Mouse (Mus musculus) adrenal gland, postnatal 4 days (tissue): ENCODE results near the gene Id1. TPM values are rescaled to one million over a fixed set of nuclear protein-coding genes. Genes with fewer than 3 reads are reported as not detected.

ENCODE experiments used
- DNase-seq, 2 experiments: peaks; one replicate each; pipeline ENCODE4 v3.0.0; 2021 to 2022; ENCODE audit warnings: low spot score in 2 of 2, mixed read lengths in 2 of 2
- long read RNA-seq, 2 experiments: library from polyadenylated mRNA; stranded (forward); transcript quantifications; one replicate each; pipeline ENCODE4 v2.0.0; 2021
- total RNA-seq, 2 experiments: library from RNA; stranded (reverse); gene quantifications; 2 replicates each; pipeline ENCODE4 v1.2.3; 2021

Id1 gene
- 100 to 1,000 TPM; 103 to 129 TPM for total RNA-seq
- long read RNA-seq, experiment 1, transcript Id1-201 (2 exons, 934 nt), result major isoform, 50 of 57 reads
- long read RNA-seq, experiment 1, transcript Id1-202 (1 exons, 1,160 nt), result minor isoform, 6 of 57 reads
- long read RNA-seq, experiment 1, partial matches to known transcripts, result 0 of 57 reads
- long read RNA-seq, experiment 1, other reads (novel, unspliced or antisense), result 1 of 57 reads
- long read RNA-seq, experiment 2, transcript Id1-201 (2 exons, 934 nt), result major isoform, 37 of 43 reads
- long read RNA-seq, experiment 2, partial matches to known transcripts, result 0 of 43 reads
- long read RNA-seq, experiment 2, other reads (novel, unspliced or antisense), result 2 of 43 reads

DNA sequence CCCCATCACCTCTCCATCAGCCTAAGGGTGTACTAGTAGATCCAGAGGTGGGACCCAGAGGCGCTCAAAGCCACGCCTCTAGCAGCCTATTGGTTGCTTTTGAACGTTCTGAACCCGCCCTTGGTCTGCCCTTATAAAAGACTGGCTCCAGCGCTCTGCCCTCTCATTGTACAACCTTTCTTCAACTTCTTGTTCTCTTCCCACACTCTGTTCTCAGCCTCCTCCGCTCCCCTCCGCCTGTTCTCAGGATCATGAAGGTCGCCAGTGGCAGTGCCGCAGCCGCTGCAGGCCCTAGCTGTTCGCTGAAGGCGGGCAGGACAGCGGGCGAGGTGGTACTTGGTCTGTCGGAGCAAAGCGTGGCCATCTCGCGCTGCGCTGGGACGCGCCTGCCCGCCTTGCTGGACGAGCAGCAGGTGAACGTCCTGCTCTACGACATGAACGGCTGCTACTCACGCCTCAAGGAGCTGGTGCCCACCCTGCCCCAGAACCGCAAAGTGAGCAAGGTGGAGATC lies at the start of gene Id1:
Id1 (plus strand) TSS at position 162 of the 512 bp plus-strand sequence.
- peak; percentile 57 to 81 for DNase-seq

DNA sequence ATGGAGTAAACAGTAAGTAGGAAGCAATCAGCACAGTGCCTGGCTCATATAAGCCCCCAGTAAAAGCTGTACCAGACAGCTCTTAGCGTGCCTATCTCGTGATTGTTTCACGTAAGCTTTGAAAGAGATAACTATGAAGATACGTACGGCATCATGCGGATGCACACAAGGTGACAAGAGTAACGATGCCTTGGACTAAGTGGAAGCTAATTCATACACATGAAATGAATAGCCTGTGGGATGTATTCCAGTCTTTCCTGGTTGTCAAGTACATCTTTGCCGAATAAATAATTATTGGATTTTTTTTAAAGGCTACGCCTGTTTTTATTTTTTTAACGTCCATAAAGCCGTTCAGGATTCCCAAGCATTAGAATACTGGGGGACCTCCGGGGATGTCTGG lies 49.7 kb upstream of the Id1 start:
- no peak for DNase-seq

DNA sequence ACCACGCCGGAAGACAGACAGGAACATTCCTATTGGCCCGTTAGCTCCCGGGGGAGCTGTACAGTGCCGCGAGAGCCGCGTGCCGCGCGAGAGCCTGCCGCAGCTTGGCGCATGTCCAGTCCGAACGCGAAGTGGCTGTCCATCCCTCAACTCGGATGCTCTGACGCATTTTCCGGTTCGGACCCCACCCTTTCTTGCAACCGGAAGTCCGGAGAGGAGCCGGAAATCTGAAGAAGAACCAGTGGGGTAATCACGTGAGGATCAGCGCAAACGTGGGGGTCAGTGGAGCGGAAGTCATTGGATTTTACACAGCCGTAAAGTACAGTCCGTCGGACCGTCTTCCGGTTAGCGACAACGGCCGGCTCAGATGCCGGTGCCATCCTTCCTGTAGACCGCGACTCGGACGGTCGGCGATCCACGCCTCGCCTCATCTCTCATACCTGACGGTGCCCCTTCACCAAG lies 49.2 kb upstream of the Id1 start, which contains the start of gene Mcts2:
Mcts2 (plus strand) TSS at position 230 of the 462 bp plus-strand sequence.
- peak; percentile 71 to 75 for DNase-seq

DNA sequence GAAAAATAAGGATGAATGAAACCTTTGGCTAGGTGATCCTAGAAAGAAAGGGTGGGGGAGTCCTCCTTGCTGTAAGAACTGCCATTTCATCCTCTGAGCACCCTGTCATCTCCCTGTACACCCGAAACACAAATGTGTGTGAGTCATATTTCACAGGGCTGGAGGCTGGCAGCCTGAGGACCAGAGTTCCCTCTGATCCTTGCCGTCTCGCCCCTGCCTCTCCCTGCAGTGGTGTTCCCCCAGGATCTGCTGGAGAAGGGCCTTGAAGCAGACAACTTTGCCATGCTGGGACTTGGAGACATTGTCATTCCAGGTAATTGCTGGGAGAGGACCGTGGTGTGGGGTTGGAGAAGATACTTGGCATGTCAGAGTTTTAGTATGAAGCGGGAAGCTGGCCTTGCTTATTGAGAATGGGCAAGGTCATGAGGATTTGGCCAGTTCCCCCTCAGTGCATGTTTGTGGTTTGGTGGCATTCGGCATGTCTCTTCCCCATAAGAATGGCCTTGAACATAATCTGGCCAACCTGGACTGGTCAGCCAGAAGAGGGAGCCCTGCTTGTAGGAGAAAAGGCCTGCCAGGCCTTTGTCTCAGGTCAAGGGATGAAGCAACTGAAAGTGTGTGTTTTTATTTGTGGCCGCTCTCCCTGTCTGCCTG lies 44.4 kb upstream of the Id1 start:
- no peak for DNase-seq

DNA sequence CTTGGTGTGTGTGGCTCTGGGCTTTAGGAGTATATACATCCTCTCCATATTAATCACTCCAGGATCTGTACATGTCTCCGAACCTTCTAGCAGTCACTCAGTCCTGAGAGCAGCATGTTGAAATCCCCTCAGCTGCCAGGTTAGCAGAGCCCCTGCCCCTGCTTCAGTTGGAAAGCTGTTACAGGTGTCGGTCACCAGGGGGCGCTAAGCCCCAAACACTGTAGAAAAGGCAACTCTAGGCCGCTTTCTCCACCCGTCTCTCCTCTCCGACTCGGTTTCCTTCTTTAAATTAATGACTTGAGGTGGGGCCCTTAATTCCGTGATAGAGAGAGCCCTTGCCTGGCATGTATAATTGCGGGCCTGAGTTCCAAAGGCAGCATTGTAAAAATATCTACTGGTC lies 42.8 kb upstream of the Id1 start:
- no peak for DNase-seq

DNA sequence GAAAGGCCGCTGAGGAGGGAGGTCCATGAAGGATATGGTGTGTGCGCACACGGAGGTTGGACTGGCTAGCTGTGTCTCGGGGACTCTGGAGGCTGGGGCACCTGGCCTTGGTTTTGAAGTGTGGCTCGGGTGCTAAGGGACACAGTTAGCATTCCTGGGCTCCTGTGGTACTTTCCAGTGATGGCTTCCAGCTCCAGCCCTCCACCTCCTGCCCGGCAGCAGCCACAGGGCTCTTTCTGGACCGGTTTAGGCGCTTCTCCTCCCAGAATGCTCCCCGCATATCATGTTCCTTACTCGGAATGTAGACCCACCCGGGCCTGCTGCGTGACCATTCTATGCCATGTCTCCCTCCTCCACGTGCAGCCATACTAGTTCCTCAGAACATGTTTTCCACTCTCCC lies 42.3 kb upstream of the Id1 start:
- no peak for DNase-seq

DNA sequence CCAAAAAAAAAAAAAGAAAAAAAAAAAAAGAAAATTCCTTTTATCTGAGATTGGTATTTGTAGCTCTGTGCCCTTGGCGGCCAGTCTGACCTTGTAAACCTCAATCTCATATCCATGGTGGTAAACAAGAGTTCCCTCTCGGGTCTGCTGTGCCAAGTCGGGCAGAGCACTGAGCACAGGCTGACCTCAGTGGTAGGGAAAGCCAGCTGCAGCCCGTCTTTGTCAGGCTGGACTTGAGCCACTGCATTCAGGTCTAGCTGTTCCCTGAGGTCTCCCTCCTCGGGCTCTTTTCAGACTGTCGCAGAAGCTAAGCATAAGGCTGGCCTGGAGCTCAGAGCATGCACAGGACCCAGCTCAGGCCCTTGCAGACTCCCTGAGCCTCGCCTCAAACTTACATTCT lies 41.3 kb upstream of the Id1 start:
- DNase-seq, result no peak

DNA sequence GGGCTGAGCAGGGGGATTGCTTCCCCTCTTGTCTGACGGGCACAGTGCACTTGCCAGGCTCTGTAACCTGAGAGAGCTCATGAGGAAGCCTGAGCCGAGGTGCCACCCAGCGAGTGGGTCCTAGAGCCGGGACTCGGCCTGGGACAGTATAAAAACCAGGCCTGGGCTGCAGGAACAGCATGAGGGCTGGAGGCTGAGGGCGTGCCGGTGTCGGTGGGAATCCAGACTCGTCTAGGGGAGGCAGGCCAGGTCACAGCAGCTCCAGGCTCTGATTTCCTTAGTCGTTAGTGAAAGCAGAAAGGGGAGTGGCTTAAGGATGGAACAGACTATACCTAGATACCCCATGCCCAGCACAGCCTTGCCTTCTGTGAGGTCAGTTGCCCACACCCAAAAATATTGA lies 40.0 kb upstream of the Id1 start:
- no peak for DNase-seq

DNA sequence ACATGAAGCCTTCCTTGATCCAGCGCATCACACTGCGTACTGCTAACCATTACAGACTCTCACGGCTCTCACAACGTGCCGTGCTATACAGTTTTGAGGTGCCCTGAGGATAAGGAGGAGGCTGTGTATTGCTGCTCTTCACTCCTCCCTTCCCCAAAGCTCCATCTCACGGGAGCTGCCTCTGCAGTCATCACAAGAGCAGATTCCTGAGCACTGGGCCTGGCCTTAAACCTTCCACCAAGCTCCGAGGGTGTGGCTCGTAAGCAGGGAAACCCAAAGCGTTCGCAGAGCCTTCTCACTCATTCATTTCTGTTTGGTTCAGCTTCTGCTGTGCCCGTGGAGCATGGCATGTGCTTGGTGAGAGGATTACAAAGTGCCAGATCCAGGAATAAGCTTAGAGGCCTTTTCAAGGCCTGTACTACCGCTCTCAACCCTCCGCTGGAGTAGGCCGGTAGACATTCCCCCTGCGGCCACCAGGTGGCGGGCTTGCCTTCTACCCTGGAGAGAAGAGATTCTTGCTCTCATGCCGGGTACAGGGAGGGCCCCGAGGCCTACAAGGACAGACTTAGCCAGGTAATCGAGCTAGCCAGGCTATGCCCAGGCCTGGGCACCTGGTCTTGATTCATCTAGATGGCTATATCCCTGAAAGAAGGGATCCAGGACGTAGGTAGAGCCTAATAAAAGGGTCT lies 39.4 kb upstream of the Id1 start:
- DNase-seq, result peak; percentile 84 to 89

DNA sequence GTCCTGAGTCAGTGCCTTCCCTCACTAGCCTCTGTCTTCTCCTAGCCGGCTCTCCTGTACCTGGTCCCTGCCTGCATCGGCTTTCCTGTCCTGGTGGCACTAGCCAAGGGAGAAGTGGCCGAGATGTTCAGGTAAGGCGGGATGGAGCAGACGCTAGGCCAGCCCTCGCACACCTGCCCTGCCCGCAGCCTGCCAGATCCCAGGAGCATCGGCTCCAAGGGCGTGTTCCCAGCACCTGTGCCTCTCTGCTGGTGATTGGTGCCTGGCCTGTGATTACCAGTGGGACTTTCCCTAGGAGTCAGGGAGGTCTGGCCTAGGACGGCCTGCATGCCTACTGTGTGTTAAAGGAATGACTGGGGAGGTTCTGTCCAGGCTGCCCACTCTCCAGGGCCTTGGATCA lies 35.9 kb upstream of the Id1 start:
- DNase-seq, result no peak

DNA sequence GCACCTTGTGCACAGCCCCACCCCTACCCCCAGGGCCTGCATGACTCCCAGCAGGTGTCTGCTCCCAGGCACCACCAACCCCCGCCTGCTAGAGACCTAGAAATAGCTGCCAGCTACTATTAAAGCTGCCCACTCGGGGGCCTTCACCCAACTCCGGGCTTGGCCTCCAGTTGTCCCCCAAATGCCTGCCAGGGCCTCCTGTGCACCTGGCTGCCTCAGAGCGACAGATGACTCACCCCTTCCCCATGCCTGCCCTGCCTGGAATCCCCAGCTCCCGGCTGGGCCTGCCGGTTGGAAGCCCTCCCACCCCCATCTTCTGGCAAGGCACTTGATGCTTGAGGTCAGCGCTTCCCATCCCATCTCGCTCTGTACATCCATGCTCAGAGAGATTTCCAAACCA lies 35.3 kb upstream of the Id1 start:
- no peak for DNase-seq

DNA sequence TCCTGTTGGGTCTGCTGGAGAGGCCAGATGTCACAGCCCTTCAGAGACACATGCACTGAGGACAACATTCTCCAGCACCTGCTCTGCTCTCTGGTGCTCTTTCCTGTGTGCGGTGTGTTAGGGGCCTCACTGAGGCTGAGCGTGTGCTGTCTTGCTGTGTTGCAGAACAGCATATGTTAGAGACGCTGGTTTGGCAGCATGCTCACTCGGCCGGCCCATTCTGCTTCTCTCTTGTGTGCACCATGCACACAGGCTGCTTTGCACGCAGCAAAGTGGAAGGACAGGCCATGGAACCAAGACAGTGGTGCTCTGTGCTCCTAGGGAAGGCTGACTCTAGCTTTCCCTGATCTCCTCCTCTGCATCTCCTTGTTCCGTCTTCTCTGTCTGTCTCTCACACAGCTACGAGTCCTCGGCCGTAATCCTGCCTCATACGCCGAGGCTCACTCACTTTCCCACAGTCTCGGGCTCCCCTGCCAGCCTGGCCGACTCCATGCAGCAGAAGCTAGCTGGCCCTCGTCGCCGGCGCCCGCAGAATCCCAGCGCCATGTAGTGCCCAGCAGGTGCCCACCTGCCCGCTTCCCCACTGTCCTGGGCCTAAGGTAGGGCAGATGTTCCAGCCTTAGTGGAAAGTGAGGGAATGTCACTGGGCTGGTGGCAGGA lies 32.3 kb upstream of the Id1 start:
- DNase-seq, result no peak

DNA sequence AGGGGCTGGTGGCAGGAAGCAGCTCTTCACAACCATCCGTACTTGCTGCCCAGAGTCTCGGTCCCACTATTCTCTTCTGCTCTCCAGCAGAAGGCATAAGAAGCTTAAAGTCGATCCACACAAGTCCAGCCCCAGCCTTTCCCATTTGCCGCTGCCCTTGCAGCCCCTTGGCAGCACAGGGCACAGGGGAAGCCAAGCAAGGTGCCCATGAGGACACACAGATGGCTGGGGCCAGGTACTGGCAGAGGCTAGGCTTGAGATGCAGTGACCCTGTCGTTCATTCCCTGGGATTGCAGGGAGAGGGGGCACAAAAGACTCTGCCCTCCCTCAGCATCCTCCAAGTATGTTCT lies 31.8 kb upstream of the Id1 start:
- no peak for DNase-seq

DNA sequence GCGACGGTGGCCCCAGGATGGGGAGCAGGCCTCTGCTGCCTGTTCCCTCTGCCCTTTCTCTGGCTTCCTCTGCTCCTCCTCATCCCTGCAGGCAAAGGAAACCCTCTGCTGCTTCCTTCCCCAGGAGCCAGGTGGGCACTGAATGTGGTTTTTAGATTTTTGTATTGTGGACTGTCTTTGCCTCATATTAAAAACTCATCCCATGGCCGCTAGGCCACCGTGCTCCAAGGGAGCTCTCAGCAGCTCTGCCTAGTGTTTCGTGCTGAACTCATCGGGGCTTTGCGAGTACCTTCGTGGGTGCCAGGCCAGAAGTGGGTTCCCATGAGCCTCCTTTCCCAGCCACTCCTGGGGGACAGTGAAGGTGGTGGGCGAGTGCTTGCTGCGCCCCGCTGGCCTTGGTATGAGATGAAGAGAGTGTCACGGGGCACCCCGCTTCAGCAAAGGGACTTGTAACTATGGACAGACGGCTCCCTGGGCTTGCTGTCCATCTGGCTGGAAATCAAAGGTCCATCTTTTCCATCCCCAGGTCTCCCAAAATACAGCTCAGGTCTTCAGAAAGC lies 31.2 kb upstream of the Id1 start:
- DNase-seq, result no peak

DNA sequence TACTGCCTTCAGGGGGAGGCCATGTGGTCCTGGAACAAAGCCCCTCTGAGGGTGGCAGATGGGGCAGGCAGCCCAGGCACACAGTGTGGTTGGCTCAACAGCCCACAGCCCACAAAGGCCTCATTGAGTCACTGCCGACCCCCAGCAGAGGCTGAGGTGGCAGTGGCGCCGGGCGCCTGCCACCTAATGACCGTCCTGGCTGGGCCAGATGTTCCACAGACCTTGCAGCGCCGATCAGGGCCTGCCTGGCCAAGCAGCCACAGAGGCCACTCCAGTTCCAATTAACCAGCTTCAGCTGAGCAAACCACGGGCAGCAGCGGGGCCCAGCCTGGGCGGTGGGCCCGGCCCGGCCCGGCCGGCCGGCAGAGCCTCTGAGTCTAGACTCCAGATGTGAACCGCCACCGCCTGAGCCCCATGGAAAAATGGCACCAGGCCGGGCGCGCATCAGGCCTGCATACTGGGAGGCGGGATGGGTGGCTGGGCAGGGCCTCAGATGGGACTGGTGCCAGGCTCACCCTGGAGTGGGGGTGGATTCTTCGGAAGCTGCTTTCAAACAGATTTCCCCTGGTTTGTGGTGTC lies 30.0 kb upstream of the Id1 start:
- no peak for DNase-seq

DNA sequence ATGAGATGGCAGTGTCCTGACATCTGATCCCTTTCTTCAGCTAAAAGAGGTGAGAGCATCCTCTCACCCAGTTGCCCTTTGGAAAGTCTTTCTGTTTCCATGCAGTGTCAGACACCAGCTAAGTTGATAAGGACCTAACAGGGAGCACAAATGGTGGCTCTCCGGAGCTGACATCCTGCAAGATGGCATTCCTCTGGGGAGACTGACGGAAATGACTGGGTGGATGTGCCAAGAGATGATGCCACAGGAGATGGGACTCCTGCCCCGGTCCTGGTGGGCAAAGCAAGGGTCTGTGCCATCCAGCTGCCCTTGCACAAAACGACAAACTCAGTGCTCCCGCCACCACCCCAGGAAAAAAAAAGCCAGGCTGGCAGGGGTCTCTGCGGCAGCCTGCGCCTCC lies 28.9 kb upstream of the Id1 start:
- DNase-seq, result no peak

DNA sequence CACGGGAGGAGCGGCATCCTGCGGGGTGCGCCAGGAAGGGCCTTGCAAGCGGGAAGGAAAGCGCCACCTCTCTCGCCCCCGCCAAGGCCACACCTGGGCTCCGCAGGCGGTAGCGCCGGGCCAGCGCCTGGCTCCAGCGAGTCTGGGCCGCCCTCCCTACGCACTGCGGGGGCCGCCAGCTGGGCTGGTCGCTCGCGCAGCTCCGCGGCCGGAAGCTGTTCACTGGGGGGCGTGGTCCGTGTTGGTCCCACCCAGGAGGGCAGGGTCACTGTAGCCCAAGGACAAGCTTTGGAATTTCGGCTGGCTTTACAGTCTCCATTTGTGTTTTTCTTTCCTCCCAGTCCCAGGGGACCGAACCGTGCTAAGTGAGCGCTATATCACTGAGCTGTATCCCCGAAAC lies 28.4 kb upstream of the Id1 start:
- DNase-seq, result peak; percentile 88 to 89

DNA sequence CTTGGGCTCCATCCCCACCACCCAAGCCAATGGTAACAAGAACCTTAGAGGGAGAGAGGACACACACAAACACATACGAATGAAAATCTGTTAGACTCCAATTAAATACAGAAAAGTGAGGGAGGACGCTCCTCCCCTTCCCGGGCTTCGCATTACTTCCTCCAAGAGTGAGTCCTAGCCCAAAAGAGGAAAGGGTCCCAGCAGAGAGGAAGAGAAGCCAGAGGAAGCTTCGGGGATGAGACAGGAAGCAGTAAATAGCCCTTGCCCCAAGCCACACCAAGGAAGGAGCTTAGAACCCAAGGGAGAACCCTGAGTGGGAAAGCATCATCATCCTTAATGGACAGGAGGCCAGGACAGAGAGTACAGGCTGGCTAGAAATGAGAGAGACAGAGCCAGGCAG lies 27.0 kb upstream of the Id1 start:
- no peak for DNase-seq

DNA sequence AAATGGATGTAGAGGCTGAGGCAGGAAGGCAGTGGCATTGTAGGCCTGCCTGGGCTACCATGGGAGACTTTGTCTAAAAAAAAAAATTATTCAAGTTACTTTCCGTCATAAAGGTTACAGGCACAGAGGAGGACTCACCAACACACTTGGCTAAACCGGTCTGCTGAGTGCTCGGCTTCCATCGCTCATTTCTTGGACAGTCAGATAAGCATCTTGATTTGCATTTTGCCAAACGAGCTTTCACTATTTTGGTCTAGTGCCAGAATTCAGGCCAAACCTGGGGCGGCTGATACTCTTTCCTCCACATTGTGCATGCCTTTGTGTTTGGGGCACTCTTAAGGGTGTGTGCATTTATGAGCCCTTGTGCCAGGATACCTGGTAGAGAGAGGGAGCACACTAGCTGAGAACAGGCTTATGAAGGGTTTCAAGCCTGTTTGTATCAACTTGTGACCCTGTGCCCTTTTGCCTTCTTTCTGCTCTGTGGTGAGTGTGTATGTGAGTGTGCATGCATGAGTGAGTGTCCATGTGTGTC lies 19.7 kb upstream of the Id1 start:
- DNase-seq, result no peak

DNA sequence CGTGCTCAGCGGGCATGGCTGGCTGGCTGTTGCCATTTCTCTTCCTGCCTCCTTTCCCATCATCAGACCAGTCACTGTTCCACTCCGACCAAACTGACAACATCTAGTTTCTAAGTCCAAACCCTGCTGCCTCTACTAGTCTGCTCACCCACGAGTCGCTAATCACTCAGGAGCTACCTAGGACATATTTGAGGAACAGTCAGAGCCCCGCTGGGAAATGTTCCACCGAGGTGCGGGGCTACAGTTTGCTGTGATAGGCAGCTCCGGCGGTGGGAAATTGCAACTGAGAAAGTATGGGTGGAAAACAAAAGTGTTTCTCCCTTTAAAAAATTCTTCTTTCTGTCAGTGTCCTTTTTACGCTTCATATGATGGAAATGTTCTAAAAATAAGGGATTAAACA lies 18.4 kb upstream of the Id1 start:
- no peak for DNase-seq

DNA sequence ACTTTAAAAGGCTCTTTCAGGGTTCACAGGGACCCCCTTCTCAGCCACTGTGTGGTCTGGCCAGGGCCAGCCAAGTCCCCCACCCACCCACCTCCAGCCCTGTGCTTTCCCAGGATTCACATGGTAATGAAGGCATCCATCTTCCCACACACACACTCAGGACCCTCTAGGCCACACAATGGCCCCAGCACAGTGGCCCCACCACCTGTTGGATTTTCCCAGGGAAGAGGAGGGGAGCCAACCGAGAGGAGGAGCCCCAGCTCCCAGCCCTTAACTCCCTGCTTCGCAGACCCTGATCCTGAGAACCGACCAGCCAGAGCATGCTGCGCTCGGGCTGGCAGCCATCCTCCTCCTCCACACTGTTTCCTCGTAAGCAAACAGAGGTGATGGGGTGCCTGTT lies 18.0 kb upstream of the Id1 start:
- DNase-seq, result no peak
